Mouse (Mus musculus) cerebellum, adult 2 months (tissue): ENCODE data around the gene Clspn. TPM values are rescaled to one million over a fixed set of nuclear protein-coding genes. Genes with fewer than 3 reads are reported as not detected.
A peak's percentile ranks its signal among the peaks of the same experiment; 100 is the strongest.

Experiments used
- DNase-seq, 2 experiments: peaks; one replicate each; pipeline ENCODE4 v3.0.0; 2021
- H3K27ac ChIP-seq: fragments of 200-500 bp; 2 replicates; pipeline ENCODE4 v1.5.1; 2012; ENCODE audit warnings: low read length, control low read depth, inconsistent platforms; ENCODE audit not compliant: insufficient read depth
- H3K27me3 ChIP-seq: fragments of 200-500 bp; 2 replicates; pipeline ENCODE4 v1.6.1; 2012; ENCODE audit warnings: inconsistent platforms, mild to moderate bottlenecking, low read length, moderate library complexity; ENCODE audit not compliant: control insufficient read depth, insufficient read depth
- H3K4me1 ChIP-seq: fragments of 200-500 bp; 2 replicates; pipeline ENCODE4 v1.6.1; 2011; ENCODE audit warnings: low read length; ENCODE audit not compliant: control insufficient read depth, insufficient read depth
- H3K4me3 ChIP-seq: fragments of 200-500 bp; replicated peaks from 2 replicates; pipeline ENCODE3; 2011; ENCODE audit warnings: mild to moderate bottlenecking, low read depth, low read length, control low read depth; ENCODE audit not compliant: insufficient read depth
- CTCF ChIP-seq: fragments of 200-500 bp; IDR thresholded peaks from 2 replicates; pipeline ENCODE4 v1.5.1; 2011; ENCODE audit warnings: low read depth, mild to moderate bottlenecking, control low read depth, low read length, moderate library complexity, borderline replicate concordance; ENCODE audit not compliant: insufficient read depth
- POLR2A ChIP-seq: fragments of 200-500 bp; IDR thresholded peaks from 2 replicates; pipeline ENCODE4 v1.6.1; 2011; ENCODE audit warnings: low read length, control low read depth, borderline replicate concordance; ENCODE audit not compliant: insufficient read depth
- WGBS: fragments of 180-500 bp; shearing (Covaris S2); methylation state at CpG from one replicate; pipeline ENCODE4 v1.1.7; 2018; 5-methylcytosine and 5-hydroxymethylcytosine counted together
- polyA plus RNA-seq: library from polyadenylated mRNA; depleted of rRNA; stranded (reverse); fragments of >200 nt; gene quantifications from 2 replicates; pipeline ENCODE4 v1.2.3, GENCODE M21; 2012

Clspn gene
- polyA plus RNA-seq, 1 experiment: 0.67 TPM

DNA sequence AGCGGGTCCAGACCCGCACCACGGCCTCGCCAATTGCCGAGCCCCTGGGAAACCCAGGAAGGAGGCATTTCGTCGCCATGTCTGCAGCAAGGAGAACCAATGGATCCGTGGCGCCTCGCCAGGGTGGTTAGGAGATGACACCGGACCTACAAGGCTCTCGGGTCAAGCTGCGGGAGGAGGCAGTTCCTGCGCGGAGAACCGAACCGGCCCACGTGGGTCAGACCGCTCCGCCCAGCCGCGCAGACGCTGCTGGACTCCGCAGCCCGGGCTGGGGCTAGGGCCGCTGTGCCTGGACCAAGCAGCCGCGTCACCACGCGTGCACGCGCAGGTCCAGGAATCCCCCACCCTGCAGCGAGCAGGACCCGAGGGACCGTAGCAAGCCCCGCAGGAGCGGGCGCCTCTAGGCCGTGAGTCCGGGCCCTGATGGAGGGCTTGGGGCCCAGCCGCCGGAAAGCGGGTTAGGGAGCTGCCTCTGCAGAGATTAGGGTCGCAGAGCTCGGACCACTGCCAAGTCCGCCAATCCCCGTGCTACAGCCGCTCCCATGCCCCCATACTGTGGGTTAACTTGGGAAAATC is 53.0 kb downstream of the Clspn start, which contains the start of gene 5730409E04Rik:
5730409E04Rik (plus strand) TSS at position 213 of the 576 bp plus-strand sequence.
- H3K4me1 ChIP-seq: peaks cover 16% of the 10 kb centered on the region; the same call in 1 of the 2 replicates
- peak within 1 kb of the TSS; percentile 93 for H3K4me3 ChIP-seq
- peak; percentile 93 for DNase-seq
- WGBS: under 1% methylated on average over 48 of the region's 48 CpGs
- peak within 1 kb of the TSS; percentile 84 for H3K27ac ChIP-seq
- H3K27me3 ChIP-seq: no peaks in the 10 kb centered on the region
- TF ChIP-seq CTCF (no peak), POLR2A (no peak; the same call in none of the 2 replicates)

DNA sequence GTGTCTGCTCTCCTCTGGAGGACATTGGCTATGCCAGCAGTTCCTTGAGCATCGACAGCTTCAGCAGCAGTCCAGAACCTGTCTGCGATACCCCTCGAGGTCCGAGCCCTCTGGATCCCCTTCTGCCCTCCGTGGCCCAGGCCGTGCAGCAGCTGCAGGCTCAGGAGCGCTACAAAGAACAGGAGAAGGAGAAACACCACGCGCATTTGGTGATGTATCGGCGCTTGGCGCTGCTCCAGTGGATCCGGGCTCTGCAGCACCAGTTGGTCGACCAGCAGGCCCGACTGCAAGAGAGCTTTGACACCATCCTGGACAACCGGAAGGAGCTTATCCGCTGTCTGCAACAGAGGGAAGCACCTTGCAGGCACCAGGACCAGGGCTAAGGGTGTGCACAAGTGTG is 55.3 kb downstream of the Clspn start:
- Histone ChIP-seq H3K4me3 (no peak overlapping the region), H3K27ac (no peak overlapping the region), H3K27me3 (no peaks in the 10 kb centered on the region), H3K4me1 (peaks cover 16% of the 10 kb centered on the region; the same call in 1 of the 2 replicates)
- DNase-seq: peak; percentile 56 to 64
- no peak for TF ChIP-seq CTCF
- WGBS: 35% methylated on average over 17 of the region's 17 CpGs

DNA sequence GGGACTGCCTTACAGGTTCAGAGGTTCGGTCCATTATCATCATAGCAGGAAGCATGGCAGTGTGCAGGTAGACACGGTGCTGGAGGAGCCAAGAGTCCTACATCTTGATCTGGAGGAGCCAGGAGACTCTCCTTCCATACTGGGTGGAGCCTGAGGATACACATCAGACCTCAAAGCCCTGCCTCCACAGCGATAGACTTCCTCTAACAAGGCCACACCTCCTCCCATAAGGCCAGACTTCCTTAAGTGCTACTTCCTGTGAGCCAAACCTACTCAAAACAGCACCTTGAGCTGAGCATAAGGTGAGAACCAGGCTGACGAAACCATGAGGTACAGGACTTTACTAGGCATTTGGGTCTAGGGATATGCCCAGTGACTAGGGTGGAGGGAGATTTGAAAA is 59.6 kb downstream of the Clspn start:
- 81% methylated on average over 4 of the region's 4 CpGs for WGBS
- no peak for TF ChIP-seq CTCF
- no peak for TF ChIP-seq POLR2A
- peaks cover 4% of the 10 kb centered on the region; the same call in 1 of the 2 replicates for H3K27me3 ChIP-seq
- peaks cover 12% of the 10 kb centered on the region; the same call in 1 of the 2 replicates for H3K4me1 ChIP-seq
- no peak overlapping the region for H3K27ac ChIP-seq
- no peak for DNase-seq
- no peak overlapping the region for H3K4me3 ChIP-seq

DNA sequence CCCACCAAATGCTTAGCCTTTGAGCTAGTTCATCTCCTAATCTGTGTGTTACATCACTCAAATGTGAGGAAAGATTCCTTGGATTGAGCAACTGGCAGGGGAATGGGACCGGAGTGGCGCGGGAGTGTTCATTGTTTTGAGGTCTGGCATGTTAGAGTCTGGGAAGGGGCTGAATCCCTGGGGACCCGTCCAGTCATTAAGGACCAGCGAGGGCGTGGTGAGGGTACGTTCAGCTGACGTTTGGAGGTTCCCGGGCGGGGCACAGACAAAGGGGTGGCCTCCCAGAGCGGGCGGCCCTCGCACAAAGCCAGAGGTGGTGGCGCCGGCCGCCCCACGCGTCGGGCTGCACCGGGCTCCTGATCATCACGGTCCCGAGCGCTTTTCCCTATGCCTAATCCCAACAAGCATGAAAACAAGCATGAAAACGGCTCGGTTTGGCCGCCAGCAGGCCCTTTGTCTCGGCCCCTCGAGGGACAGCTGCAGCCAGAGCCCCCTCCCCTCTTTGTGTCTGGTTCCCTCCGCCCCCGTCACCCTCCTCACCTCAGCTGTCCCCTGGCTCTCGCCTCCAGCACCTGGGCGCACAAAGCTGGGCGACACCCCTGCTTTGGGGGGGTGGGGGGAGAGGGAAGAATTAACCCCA is 63.1 kb downstream of the Clspn start:
- Histone ChIP-seq H3K27me3 (peaks cover 4% of the 10 kb centered on the region; the same call in 1 of the 2 replicates), H3K27ac (no peak overlapping the region), H3K4me3 (no peak overlapping the region), H3K4me1 (0 out of 2 replicates have a peak, but pooled peaks cover 2% of the 10 kb centered on the region)
- TF ChIP-seq CTCF (no peak), POLR2A (no peak)
- 6% methylated on average over 33 of the region's 33 CpGs for WGBS
- DNase-seq: no peak

DNA sequence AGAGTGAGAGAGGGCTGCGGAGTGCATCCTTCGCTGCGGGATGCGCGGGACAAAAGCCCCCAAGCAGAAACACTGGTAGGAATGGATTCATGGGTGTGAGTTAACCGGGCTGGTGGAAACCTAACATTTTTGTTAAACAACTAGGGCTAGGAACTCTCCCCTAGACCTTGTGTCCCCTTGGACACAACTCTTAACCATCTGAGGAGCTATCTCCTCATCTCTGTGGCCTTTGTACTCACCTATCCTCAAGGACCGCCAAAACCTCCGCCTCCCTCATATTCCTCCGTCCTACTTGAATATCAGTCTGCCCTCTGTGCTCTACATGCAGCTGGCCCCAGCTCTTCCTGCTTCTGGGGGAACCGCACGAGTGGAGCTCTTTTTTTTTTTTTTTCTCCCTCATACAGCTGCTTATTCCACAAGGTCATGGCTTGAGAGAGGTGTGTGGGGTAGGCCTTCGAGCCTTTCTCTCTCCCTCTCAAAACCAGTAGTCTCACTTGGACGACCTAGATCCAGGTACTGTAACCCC is 63.7 kb downstream of the Clspn start:
- H3K27ac ChIP-seq: no peak overlapping the region
- H3K4me3 ChIP-seq: no peak overlapping the region
- 0 out of 2 replicates have a peak, but pooled peaks cover 2% of the 10 kb centered on the region for H3K4me1 ChIP-seq
- H3K27me3 ChIP-seq: peaks cover 4% of the 10 kb centered on the region; the same call in 1 of the 2 replicates
- no peak for DNase-seq
- WGBS: 39% methylated on average over 13 of the region's 13 CpGs
- TF ChIP-seq CTCF: no peak
- no peak for TF ChIP-seq POLR2A

DNA sequence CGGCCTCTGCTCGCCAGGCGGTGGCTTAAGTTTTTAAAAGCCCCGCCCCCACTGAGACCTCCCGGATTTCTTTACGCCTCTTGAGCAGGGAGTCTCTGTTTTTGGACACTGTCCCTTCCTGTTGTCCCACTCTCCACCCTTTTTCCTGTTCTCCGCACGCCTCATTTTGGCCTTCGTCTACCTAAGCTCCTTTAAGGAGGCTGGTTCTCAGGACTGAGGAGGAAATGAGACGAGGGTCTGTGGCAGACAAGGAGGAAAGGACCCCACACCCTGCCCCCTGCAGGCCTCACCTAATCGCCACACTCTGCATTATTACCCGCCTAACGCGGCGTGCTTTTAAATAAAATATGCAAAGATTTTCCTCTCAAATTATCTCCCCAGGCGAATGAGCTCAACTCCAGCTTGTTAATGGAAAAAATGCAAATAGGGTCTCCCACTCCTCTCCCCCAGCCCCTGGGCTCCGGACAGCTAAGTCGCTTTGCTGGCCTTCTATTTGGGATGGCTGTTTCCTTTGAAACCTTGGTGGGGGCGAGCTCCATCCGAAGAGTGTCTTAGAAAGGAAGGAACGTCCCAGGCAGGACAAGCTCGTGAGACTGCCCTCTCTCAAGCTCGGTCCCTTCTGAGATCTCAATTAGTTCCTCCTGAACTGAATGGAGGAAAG is 70.4 kb downstream of the Clspn start:
- H3K27ac ChIP-seq: no peak overlapping the region
- TF ChIP-seq POLR2A (no peak), CTCF (no peak)
- H3K27me3 ChIP-seq: no peaks in the 10 kb centered on the region
- H3K4me3 ChIP-seq: no peak overlapping the region
- WGBS: 21% methylated on average over 23 of the region's 23 CpGs
- DNase-seq: no peak
- H3K4me1 ChIP-seq: no peaks in the 10 kb centered on the region

DNA sequence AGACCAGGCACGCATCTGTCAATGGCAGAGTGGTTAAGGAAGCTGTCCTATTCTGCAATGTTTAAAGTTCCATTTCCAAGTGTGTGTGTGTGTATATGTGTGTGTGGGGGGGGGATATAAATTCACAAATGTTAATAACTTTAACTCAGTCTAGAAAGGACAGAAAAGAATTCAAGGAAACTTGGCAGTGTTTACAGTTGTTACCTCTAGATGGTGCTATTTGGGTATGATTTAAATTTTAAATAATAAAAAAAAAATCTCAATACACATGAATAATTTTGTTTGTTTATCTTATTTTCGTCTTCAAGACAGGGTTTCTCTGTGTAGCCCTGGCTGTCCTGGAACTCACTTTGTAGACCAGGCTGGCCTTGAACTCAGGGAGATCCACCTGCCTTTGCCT is 75.2 kb downstream of the Clspn start:
- DNase-seq: no peak
- TF ChIP-seq POLR2A (no peak), CTCF (no peak)
- 50% methylated on average over 2 of the region's 2 CpGs for WGBS
- Histone ChIP-seq H3K27ac (no peak overlapping the region), H3K27me3 (no peaks in the 10 kb centered on the region), H3K4me1 (no peaks in the 10 kb centered on the region), H3K4me3 (no peak overlapping the region)
